Mouse (Mus musculus): ENCODE data around the gene Cdc73.

DNA sequence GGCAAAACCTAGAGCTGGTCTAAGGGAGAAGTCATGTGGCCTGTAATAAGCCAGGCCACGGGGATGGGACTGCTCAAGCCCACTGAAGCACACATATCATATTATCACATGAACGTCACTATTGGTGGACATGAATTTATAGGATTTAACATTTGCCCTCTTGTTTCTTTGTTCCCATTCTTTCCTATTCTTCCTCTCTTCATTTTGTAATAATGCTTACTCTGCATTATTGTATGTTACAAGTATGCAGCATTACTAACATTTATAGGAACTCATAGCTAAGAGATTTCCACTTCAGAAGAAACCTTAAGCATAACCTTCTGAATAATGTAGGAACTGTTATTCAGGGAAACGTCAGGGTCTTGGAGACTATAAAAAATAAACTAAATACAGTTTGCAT lies 17.8 kb downstream of the Cdc73 start:
- no peak for TF ChIP-seq MAZ (IDR thresholded peaks at IDR 0.05; ENCODE audit: low read depth, low read length)
- TF ChIP-seq TCF12 (IDR thresholded peaks at IDR 0.05; ENCODE audit: low read depth, low read length): no peak
- TF ChIP-seq ZC3H11A (IDR thresholded peaks at IDR 0.05; ENCODE audit: low read depth, low read length): no peak
- TF ChIP-seq ZKSCAN1 (IDR thresholded peaks at IDR 0.05; ENCODE audit: borderline replicate concordance, low read depth, low read length): no peak
